Mouse (Mus musculus) cerebellum, adult 2 months (tissue): ENCODE measurements around the gene Copg2. TPM values are rescaled to one million over a fixed set of nuclear protein-coding genes. Genes with fewer than 3 reads are reported as not detected.

Experiments
- DNase-seq, 2 experiments: peaks; one replicate each; pipeline ENCODE4 v3.0.0; 2021
- H3K27ac ChIP-seq: fragments of 200-500 bp; 2 replicates; pipeline ENCODE4 v1.5.1; 2012; ENCODE audit warnings: low read length, control low read depth, inconsistent platforms; ENCODE audit not compliant: insufficient read depth
- H3K27me3 ChIP-seq: fragments of 200-500 bp; 2 replicates; pipeline ENCODE4 v1.6.1; 2012; ENCODE audit warnings: inconsistent platforms, mild to moderate bottlenecking, low read length, moderate library complexity; ENCODE audit not compliant: control insufficient read depth, insufficient read depth
- H3K4me1 ChIP-seq: fragments of 200-500 bp; 2 replicates; pipeline ENCODE4 v1.6.1; 2011; ENCODE audit warnings: low read length; ENCODE audit not compliant: control insufficient read depth, insufficient read depth
- H3K4me3 ChIP-seq: fragments of 200-500 bp; replicated peaks from 2 replicates; pipeline ENCODE3; 2011; ENCODE audit warnings: mild to moderate bottlenecking, low read depth, low read length, control low read depth; ENCODE audit not compliant: insufficient read depth
- CTCF ChIP-seq: fragments of 200-500 bp; IDR thresholded peaks from 2 replicates; pipeline ENCODE4 v1.5.1; 2011; ENCODE audit warnings: low read depth, mild to moderate bottlenecking, control low read depth, low read length, moderate library complexity, borderline replicate concordance; ENCODE audit not compliant: insufficient read depth
- POLR2A ChIP-seq: fragments of 200-500 bp; IDR thresholded peaks from 2 replicates; pipeline ENCODE4 v1.6.1; 2011; ENCODE audit warnings: low read length, control low read depth, borderline replicate concordance; ENCODE audit not compliant: insufficient read depth
- whole genome bisulfite sequencing: fragments of 180-500 bp; shearing (Covaris S2); methylation state at CpG from one replicate; pipeline ENCODE4 v1.1.7; 2018; 5-methylcytosine and 5-hydroxymethylcytosine counted together
- polyA plus RNA-seq: library from polyadenylated mRNA; depleted of rRNA; stranded (reverse); fragments of >200 nt; gene quantifications from 2 replicates; pipeline ENCODE4 v1.2.3, GENCODE M21; 2012

Gene Copg2
- polyA plus RNA-seq, 1 experiment, result 73.6 TPM

- Histone ChIP-seq H3K27ac (no peak overlapping the region), H3K4me3 (no peak overlapping the region), H3K4me1 (no peaks in the 10 kb centered on the region), H3K27me3 (no peaks in the 10 kb centered on the region)
- WGBS, result 78% methylated on average over 6 of the region's 6 CpGs
- no peak for TF ChIP-seq CTCF
- TF ChIP-seq POLR2A, result no peak
- DNase-seq, result no peak
Measured at GRCm38 (mm10) chr6:30734465-30734864, 162.1 kb downstream of the Copg2 start.

- H3K4me1 ChIP-seq, result no peaks in the 10 kb centered on the region
- H3K27ac ChIP-seq, result no peak overlapping the region
- H3K27me3 ChIP-seq, result no peaks in the 10 kb centered on the region
- TF ChIP-seq CTCF (no peak), POLR2A (no peak)
- no peak overlapping the region for H3K4me3 ChIP-seq
- no peak for DNase-seq
- WGBS, result 60% methylated on average over 18 of the region's 18 CpGs
Measured at GRCm38 (mm10) chr6:30732571-30733130, 163.9 kb downstream of the Copg2 start.

- Histone ChIP-seq H3K4me3 (no peak overlapping the region), H3K27ac (no peak overlapping the region), H3K4me1 (no peaks in the 10 kb centered on the region), H3K27me3 (no peaks in the 10 kb centered on the region)
- DNase-seq, result no peak
- TF ChIP-seq POLR2A (no peak), CTCF (no peak)
- 42% methylated on average over 12 of the region's 12 CpGs for WGBS
Measured at GRCm38 (mm10) chr6:30730301-30730971, 166.2 kb downstream of the Copg2 start.

GRCm38 (mm10) chr6:30723331-30723730 lies 173.3 kb downstream of the Copg2 start, which contains the start of gene Mest:
Gene Mest, plus strand, starts transcription at chr6:30723547.
- DNase-seq, result no peak
- WGBS, result 74% methylated on average over 7 of the region's 7 CpGs
- Histone ChIP-seq H3K27me3 (no peaks in the 10 kb centered on the region), H3K27ac (no peak within 1 kb of the TSS), H3K4me1 (no peaks in the 10 kb centered on the region), H3K4me3 (no peak within 1 kb of the TSS)
- no peak for TF ChIP-seq POLR2A
- TF ChIP-seq CTCF, result no peak

- no peaks in the 10 kb centered on the region for H3K27me3 ChIP-seq
- H3K27ac ChIP-seq, result no peak overlapping the region
- DNase-seq, result no peak
- no peak overlapping the region for H3K4me3 ChIP-seq
- WGBS, result 78% methylated on average over 4 of the region's 4 CpGs
- H3K4me1 ChIP-seq, result no peaks in the 10 kb centered on the region
- TF ChIP-seq CTCF, result no peak
- no peak for TF ChIP-seq POLR2A
Measured at GRCm38 (mm10) chr6:30722385-30723164, 174.0 kb downstream of the Copg2 start.

GRCm38 (mm10) chr6:30716796-30717195 lies 179.8 kb downstream of the Copg2 start:
- Histone ChIP-seq H3K4me1 (no peaks in the 10 kb centered on the region), H3K27me3 (no peaks in the 10 kb centered on the region), H3K27ac (no peak overlapping the region), H3K4me3 (no peak overlapping the region)
- DNase-seq, result no peak
- TF ChIP-seq POLR2A (no peak), CTCF (no peak)
- WGBS, result 27% methylated on average over 7 of the region's 7 CpGs

- TF ChIP-seq POLR2A (no peak), CTCF (no peak)
- Histone ChIP-seq H3K27ac (no peak overlapping the region), H3K4me1 (no peaks in the 10 kb centered on the region), H3K27me3 (no peaks in the 10 kb centered on the region), H3K4me3 (no peak overlapping the region)
- 86% methylated on average over 5 of the region's 5 CpGs for WGBS
- DNase-seq, result no peak
Measured at GRCm38 (mm10) chr6:30714891-30715471, 181.6 kb downstream of the Copg2 start.

GRCm38 (mm10) chr6:30713896-30714295 lies 182.7 kb downstream of the Copg2 start:
- 45% methylated on average over 11 of the region's 11 CpGs for WGBS
- Histone ChIP-seq H3K27me3 (no peaks in the 10 kb centered on the region), H3K4me1 (no peaks in the 10 kb centered on the region), H3K27ac (no peak overlapping the region), H3K4me3 (no peak overlapping the region)
- TF ChIP-seq CTCF, result no peak
- no peak for TF ChIP-seq POLR2A
- no peak for DNase-seq
